Mouse (Mus musculus) forebrain, embryonic 16.5 days (tissue): ENCODE data around the gene Fndc1. TPM values are rescaled to one million over a fixed set of nuclear protein-coding genes. Genes with fewer than 3 reads are reported as not detected.

Source experiments
- ATAC-seq: fragments of 200-750 bp; cut with Nextera tagmentation; 2 replicates; pipeline ENCODE4 v1.8.0; 2017; ENCODE audit warnings: mild to moderate bottlenecking, moderate library complexity
- H3K27ac ChIP-seq: fragments of 300-500 bp; sonication (generic); 2 replicates; pipeline ENCODE4 v1.5.1; 2014; ENCODE audit warnings: low read length, control low read depth
- H3K27me3 ChIP-seq: fragments of 300-500 bp; sonication (generic); replicated peaks from 2 replicates; pipeline ENCODE4 v1.6.1; 2014; ENCODE audit warnings: low read length; ENCODE audit not compliant: control insufficient read depth, insufficient read depth
- H3K36me3 ChIP-seq: fragments of 300-500 bp; sonication (generic); 2 replicates; pipeline ENCODE4 v1.6.1; 2014; ENCODE audit not compliant: control insufficient read depth, insufficient read depth
- H3K4me1 ChIP-seq: fragments of 300-500 bp; sonication (generic); replicated peaks from 2 replicates; pipeline ENCODE4 v1.6.1; 2014; ENCODE audit warnings: low read length; ENCODE audit not compliant: control insufficient read depth, insufficient read depth
- H3K4me2 ChIP-seq: fragments of 300-500 bp; sonication (generic); 2 replicates; pipeline ENCODE4 v1.6.1; 2014; ENCODE audit warnings: mild to moderate bottlenecking, low read length, control low read depth
- H3K4me3 ChIP-seq: fragments of 300-500 bp; sonication (generic); replicated peaks from 2 replicates; pipeline ENCODE4 v1.5.1; 2014; ENCODE audit warnings: mild to moderate bottlenecking, low read length, control low read depth
- H3K9ac ChIP-seq: fragments of 300-500 bp; sonication (generic); replicated peaks from 2 replicates; pipeline ENCODE4 v1.6.1; 2014; ENCODE audit warnings: low read depth, low read length, control low read depth
- H3K9me3 ChIP-seq: fragments of 300-500 bp; sonication (generic); 2 replicates; pipeline ENCODE4 v1.6.1; 2016; ENCODE audit warnings: low read length; ENCODE audit not compliant: control insufficient read depth
- WGBS: fragments of 180-500 bp; shearing (Covaris S2); extraction: QIAGEN DNeasy Blood & Tissue Kit; methylation state at CpG from one replicate; pipeline ENCODE4 v1.1.7; 2014; 5-methylcytosine and 5-hydroxymethylcytosine counted together
- polyA plus RNA-seq: library from polyadenylated mRNA; unstranded; fragments of >200 nt; fragmentation: Nextera tagmentation; extraction: Ambion mirVana; gene quantifications from 2 replicates; pipeline ENCODE4 v1.2.1, GENCODE M21; 2015

Fndc1 gene
- 3.0 and 4.1 TPM in 2 replicates for polyA plus RNA-seq

DNA sequence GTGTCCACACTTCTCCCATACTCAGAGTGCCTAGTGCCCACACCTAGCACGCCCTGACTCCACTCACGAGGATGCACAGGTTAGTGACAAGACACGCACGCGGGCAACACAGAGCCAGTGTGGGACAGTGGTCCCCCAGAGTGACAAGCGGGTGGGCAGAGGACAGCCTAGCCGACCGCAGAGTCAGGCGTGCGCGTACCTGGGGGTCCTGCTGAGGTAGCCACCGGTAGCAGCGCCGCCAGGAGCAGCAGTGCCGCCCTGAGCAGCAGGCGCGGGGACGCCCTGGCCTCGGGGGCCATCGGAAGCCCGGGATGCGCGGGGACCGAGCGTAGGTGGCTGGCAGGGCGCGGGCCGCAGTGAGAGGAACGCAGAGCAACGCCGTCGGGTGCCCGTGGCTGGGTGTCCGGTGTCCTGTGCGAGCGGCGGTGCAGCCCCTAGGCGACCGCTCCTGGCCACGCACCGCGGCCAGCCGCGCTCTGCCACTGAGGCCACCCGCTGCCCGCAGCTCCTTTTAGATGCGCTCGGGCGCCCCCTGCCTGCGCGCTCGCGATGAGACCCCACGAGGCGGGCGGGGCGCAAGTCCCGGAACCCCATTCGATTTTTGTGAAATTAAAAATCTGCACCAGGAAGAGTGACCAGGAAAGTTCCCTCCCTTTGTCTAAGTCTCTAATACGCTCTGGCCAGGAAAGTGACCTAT lies at the start of gene Fndc1:
Gene Fndc1, minus strand, starts transcription at position 484 of the 697 bp plus-strand sequence.
- H3K4me1 ChIP-seq, result peaks cover 11% of the 10 kb centered on the region
- H3K4me3 ChIP-seq, result peak within 1 kb of the TSS; percentile 55
- H3K27me3 ChIP-seq, result peaks cover 16% of the 10 kb centered on the region; the same call in 1 of the 2 replicates
- no peaks in the 10 kb centered on the region for H3K9me3 ChIP-seq
- ATAC-seq, result peak; percentile 78
- peak within 1 kb of the TSS; percentile 96 for H3K4me2 ChIP-seq
- H3K27ac ChIP-seq, result no peak within 1 kb of the TSS
- H3K9ac ChIP-seq, result peak within 1 kb of the TSS; percentile 70
- under 1% methylated on average over 55 of the region's 60 CpGs for WGBS
- H3K36me3 ChIP-seq, result no peaks in the 10 kb centered on the region

DNA sequence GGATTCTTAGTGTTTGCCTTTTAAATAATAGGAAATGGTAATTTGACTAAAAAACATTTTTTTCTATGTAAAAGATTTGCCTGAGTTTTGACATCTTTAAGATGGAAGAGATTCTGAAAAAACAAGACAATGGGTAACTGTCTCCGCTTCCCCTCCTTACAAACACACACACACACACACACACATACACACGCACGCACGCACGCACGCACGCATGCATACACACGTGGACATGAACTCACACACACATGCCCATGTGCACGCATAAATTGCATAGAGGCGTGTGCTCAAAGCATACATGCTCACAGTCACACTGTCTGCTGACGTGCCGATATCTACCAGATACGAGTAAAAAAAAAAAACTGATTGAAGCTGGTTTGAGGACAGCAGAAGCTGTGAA lies 49.4 kb upstream of the Fndc1 start:
- WGBS, result 94% methylated on average over 13 of the region's 13 CpGs
- no peaks in the 10 kb centered on the region for H3K27me3 ChIP-seq
- H3K9me3 ChIP-seq, result no peaks in the 10 kb centered on the region
- no peaks in the 10 kb centered on the region for H3K36me3 ChIP-seq
- H3K4me3 ChIP-seq, result no peak overlapping the region
- H3K27ac ChIP-seq, result no peak overlapping the region
- ATAC-seq, result no peak
- H3K4me2 ChIP-seq, result no peak overlapping the region
- no peak overlapping the region for H3K9ac ChIP-seq
- no peaks in the 10 kb centered on the region for H3K4me1 ChIP-seq

GRCm38 (mm10) chr17:7875941-7876461 lies 48.9 kb upstream of the Fndc1 start:
- no peak overlapping the region for H3K4me3 ChIP-seq
- no peaks in the 10 kb centered on the region for H3K36me3 ChIP-seq
- 39% methylated on average over 12 of the region's 12 CpGs for WGBS
- no peaks in the 10 kb centered on the region for H3K27me3 ChIP-seq
- no peak overlapping the region for H3K27ac ChIP-seq
- ATAC-seq, result no peak
- H3K4me2 ChIP-seq, result no peak overlapping the region
- no peak overlapping the region for H3K9ac ChIP-seq
- no peaks in the 10 kb centered on the region for H3K4me1 ChIP-seq
- no peaks in the 10 kb centered on the region for H3K9me3 ChIP-seq

DNA sequence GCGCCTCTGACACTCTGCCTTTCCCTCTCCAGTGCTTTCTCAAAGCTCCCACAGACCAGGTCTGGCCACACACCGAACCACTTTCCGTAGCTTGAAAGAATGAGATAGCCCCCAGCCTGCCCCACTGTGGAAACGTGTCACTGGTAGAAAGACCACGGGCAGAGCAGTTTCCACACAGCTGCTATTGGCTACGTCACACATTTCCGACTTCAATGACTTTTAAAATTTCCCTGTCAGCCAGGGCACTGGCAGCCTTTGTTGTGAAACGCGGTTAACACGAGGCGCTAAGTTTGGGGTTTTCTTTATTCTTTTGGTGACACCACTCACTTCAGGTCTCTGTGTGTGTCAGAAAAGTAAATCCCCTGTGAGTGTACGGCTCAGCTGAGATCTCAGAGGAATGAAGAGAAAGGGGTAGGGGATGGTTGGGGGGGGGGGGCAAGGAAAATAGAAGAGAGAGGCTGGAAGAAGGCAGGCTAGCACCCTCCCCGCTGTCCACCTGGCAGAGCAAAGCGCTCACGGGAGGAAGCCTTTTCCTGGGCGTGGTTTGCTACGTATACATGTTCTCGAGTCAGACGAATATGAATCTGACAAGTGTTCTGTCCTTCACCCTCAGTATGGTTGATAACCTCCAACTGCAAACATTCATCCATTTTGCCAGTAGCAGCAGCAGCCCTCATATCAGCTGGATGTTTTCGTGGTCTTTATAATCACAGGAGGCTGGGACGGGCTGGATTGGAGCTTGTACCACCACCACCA lies 47.9 kb upstream of the Fndc1 start:
- Histone ChIP-seq H3K4me2 (no peak overlapping the region), H3K27me3 (no peaks in the 10 kb centered on the region), H3K9me3 (no peaks in the 10 kb centered on the region), H3K9ac (no peak overlapping the region), H3K4me1 (no peaks in the 10 kb centered on the region), H3K4me3 (no peak overlapping the region), H3K27ac (no peak overlapping the region), H3K36me3 (no peaks in the 10 kb centered on the region)
- WGBS, result 78% methylated on average over 21 of the region's 21 CpGs
- no peak for ATAC-seq

- no peak for ATAC-seq
- H3K36me3 ChIP-seq, result no peaks in the 10 kb centered on the region
- no peak overlapping the region for H3K9ac ChIP-seq
- 51% methylated on average over 7 of the region's 7 CpGs for WGBS
- no peak overlapping the region for H3K4me2 ChIP-seq
- no peaks in the 10 kb centered on the region for H3K9me3 ChIP-seq
- H3K27ac ChIP-seq, result no peak overlapping the region
- no peaks in the 10 kb centered on the region for H3K4me1 ChIP-seq
- H3K27me3 ChIP-seq, result no peaks in the 10 kb centered on the region
- H3K4me3 ChIP-seq, result no peak overlapping the region
Observed at GRCm38 (mm10) chr17:7873382-7873781, 46.3 kb upstream of the Fndc1 start.

GRCm38 (mm10) chr17:7871800-7872199 lies 44.7 kb upstream of the Fndc1 start:
- H3K4me2 ChIP-seq, result no peak overlapping the region
- 75% methylated on average over 10 of the region's 10 CpGs for WGBS
- H3K27ac ChIP-seq, result no peak overlapping the region
- no peak for ATAC-seq
- no peaks in the 10 kb centered on the region for H3K27me3 ChIP-seq
- H3K36me3 ChIP-seq, result no peaks in the 10 kb centered on the region
- H3K4me3 ChIP-seq, result no peak overlapping the region
- H3K9ac ChIP-seq, result no peak overlapping the region
- no peaks in the 10 kb centered on the region for H3K4me1 ChIP-seq
- H3K9me3 ChIP-seq, result no peaks in the 10 kb centered on the region

GRCm38 (mm10) chr17:7870862-7871605 lies 43.9 kb upstream of the Fndc1 start:
- H3K9ac ChIP-seq, result no peak overlapping the region
- no peaks in the 10 kb centered on the region for H3K4me1 ChIP-seq
- H3K4me3 ChIP-seq, result no peak overlapping the region
- ATAC-seq, result no peak
- WGBS, result 72% methylated on average over 6 of the region's 6 CpGs
- H3K36me3 ChIP-seq, result no peaks in the 10 kb centered on the region
- H3K4me2 ChIP-seq, result no peak overlapping the region
- no peaks in the 10 kb centered on the region for H3K9me3 ChIP-seq
- no peaks in the 10 kb centered on the region for H3K27me3 ChIP-seq
- H3K27ac ChIP-seq, result no peak overlapping the region

- H3K36me3 ChIP-seq, result no peaks in the 10 kb centered on the region
- WGBS, result 80% methylated on average over 7 of the region's 7 CpGs
- no peaks in the 10 kb centered on the region for H3K4me1 ChIP-seq
- no peak for ATAC-seq
- H3K4me3 ChIP-seq, result no peak overlapping the region
- H3K9me3 ChIP-seq, result no peaks in the 10 kb centered on the region
- no peak overlapping the region for H3K27ac ChIP-seq
- H3K4me2 ChIP-seq, result no peak overlapping the region
- no peak overlapping the region for H3K9ac ChIP-seq
- no peaks in the 10 kb centered on the region for H3K27me3 ChIP-seq
Observed at GRCm38 (mm10) chr17:7869114-7869513, 42.0 kb upstream of the Fndc1 start.

- Histone ChIP-seq H3K4me1 (no peaks in the 10 kb centered on the region), H3K4me2 (no peak overlapping the region), H3K9me3 (no peaks in the 10 kb centered on the region), H3K36me3 (no peaks in the 10 kb centered on the region), H3K9ac (no peak overlapping the region), H3K27me3 (no peaks in the 10 kb centered on the region), H3K27ac (no peak overlapping the region), H3K4me3 (no peak overlapping the region)
- no peak for ATAC-seq
- 13% methylated on average over 4 of the region's 4 CpGs for WGBS
Observed at GRCm38 (mm10) chr17:7868631-7869030, 41.5 kb upstream of the Fndc1 start.
